Mouse (Mus musculus): ENCODE measurements around the gene Msh6.

- TF ChIP-seq CTCF (IDR thresholded peaks at IDR 0.05; ENCODE audit: low read depth, low read length) = no peak
- TF ChIP-seq GATA1 (IDR thresholded peaks at IDR 0.05; ENCODE audit: borderline replicate concordance, low read length) = no peak
- no peak for TF ChIP-seq POLR2AphosphoS5 (IDR thresholded peaks at IDR 0.05; ENCODE audit: insufficient replicate concordance, low read depth, low read length)
- TF ChIP-seq TAL1 (conservative IDR thresholded peaks at IDR 0.05; ENCODE audit: low read depth, low read length) = no peak
- no peak for TF ChIP-seq GATA2 (IDR thresholded peaks at IDR 0.05; ENCODE audit: borderline replicate concordance, low read depth, low read length)
Observed at GRCm38 (mm10) chr17:87992154-87992553, 17.3 kb downstream of the Msh6 start.
